19 mouse cellular contexts compared by ENCODE assay signal in genomic region chr12:108801613-108802012, GRCm38 (mm10). TPM values are rescaled to one million over a fixed set of nuclear protein-coding genes. Genes with fewer than 3 reads are reported as not detected.
DNase-seq lines count a peak whose midpoint lies in the region; ATAC-seq and TF ChIP-seq lines count a peak whose summit lies in the region.
"Had no signal": no experiment of that assay in that cellular context is flagged by ENCODE, and none has a peak within 500 bp of the region (broad histone marks: within the 10 kb centered on the region; RNA-seq: fewer than 3 reads in every experiment).

No protein-coding gene starts in this region.

- TF ChIP-seq EP300 in heart, adult 2 months (IDR thresholded peaks at IDR 0.05; ENCODE audit: insufficient read depth, low read depth, low read length) = no peak

- H3K9ac ChIP-seq in heart, embryonic 14.5 days (ENCODE audit: low read length) = no peak overlapping the region
- H3K9ac ChIP-seq in heart, adult 2 months (ENCODE audit: low read depth, low read length) = no peak overlapping the region
- no peak overlapping the region for H3K9ac ChIP-seq in hindbrain, embryonic 15.5 days
- no peak overlapping the region for H3K9ac ChIP-seq in hindbrain, embryonic 13.5 days
- H3K9ac ChIP-seq: forebrain, embryonic 13.5 days; forebrain, postnatal 0 days; hindbrain, embryonic 12.5 days; intestine, embryonic 15.5 days had no signal

- H3K4me2 ChIP-seq in heart, embryonic 14.5 days (ENCODE audit: low read length) = peak overlapping the region; percentile 12; the same call in 1 of the 2 replicates
- no peak overlapping the region for H3K4me2 ChIP-seq in hindbrain, embryonic 15.5 days
- H3K4me2 ChIP-seq in hindbrain, embryonic 13.5 days = no peak overlapping the region
- H3K4me2 ChIP-seq: forebrain, embryonic 13.5 days; hindbrain, embryonic 12.5 days; intestine, embryonic 15.5 days had no signal

- H3K4me1 ChIP-seq in heart, embryonic 14.5 days (ENCODE audit: control insufficient read depth in 2 of 2, insufficient read depth in 2 of 2, low read length in 2 of 2) = peaks cover 12 to 40% of the 10 kb centered on the region in 2 experiments
- peaks cover 21% of the 10 kb centered on the region for H3K4me1 ChIP-seq in heart, adult 2 months (ENCODE audit: control insufficient read depth, insufficient read depth, low read length)
- H3K4me1 ChIP-seq in hindbrain, embryonic 15.5 days (replicated peaks) = peaks cover 40% of the 10 kb centered on the region
- peaks cover 61% of the 10 kb centered on the region for H3K4me1 ChIP-seq in hindbrain, embryonic 13.5 days (replicated peaks)

- H3K4me3 ChIP-seq in heart, embryonic 14.5 days (ENCODE audit: control insufficient read depth in 1 of 2, insufficient read depth in 1 of 2, low read depth in 1 of 2, low read length in 2 of 2) = no peak overlapping the region
- no peak overlapping the region for H3K4me3 ChIP-seq in heart, adult 2 months
- H3K4me3 ChIP-seq in hindbrain, embryonic 15.5 days = no peak overlapping the region
- no peak overlapping the region for H3K4me3 ChIP-seq in hindbrain, embryonic 13.5 days
- H3K4me3 ChIP-seq: embryonic facial prominence, embryonic 10.5 days; forebrain, embryonic 13.5 days; hindbrain, embryonic 12.5 days; intestine, embryonic 15.5 days had no signal

- ATAC-seq in heart, embryonic 14.5 days (ENCODE audit: insufficient number of reproducible peaks, insufficient read depth, low FRiP score, low read depth) = no peak
- 0 out of 2 replicates have a peak, but pooled peaks have one; percentile 33 for ATAC-seq in hindbrain, embryonic 15.5 days (ENCODE audit: low FRiP score, low read depth)
- no peak for ATAC-seq in hindbrain, embryonic 13.5 days (ENCODE audit: low FRiP score)
- ATAC-seq: forebrain, embryonic 13.5 days; forebrain, postnatal 0 days; intestine, embryonic 15.5 days had no signal

- H3K36me3 ChIP-seq in heart, embryonic 14.5 days (ENCODE audit: control insufficient read depth, insufficient read depth, low read length) = peaks cover 3% of the 10 kb centered on the region
- H3K36me3 ChIP-seq in heart, adult 2 months (ENCODE audit: control insufficient read depth, insufficient read depth, low read length) = peaks cover 31% of the 10 kb centered on the region
- H3K36me3 ChIP-seq in hindbrain, embryonic 15.5 days = no peaks in the 10 kb centered on the region; the same call in 1 of the 2 replicates
- H3K36me3 ChIP-seq in hindbrain, embryonic 13.5 days = peaks cover 3% of the 10 kb centered on the region
- H3K36me3 ChIP-seq: hindbrain, embryonic 12.5 days; intestine, embryonic 15.5 days had no signal

- DNase-seq in heart, adult 2 months = no peak
- DNase-seq in lung, postnatal 10 days = peak; percentile 12
- DNase-seq in lung, postnatal 14 days = no peak
- no peak for DNase-seq in left cerebral cortex, postnatal 4 days
- DNase-seq: adrenal gland, adult 2 months; adrenal gland, postnatal 25 days; cerebellum, adult 2 months; cerebellum, postnatal 10 days; forebrain, postnatal 0 days; gastrocnemius, postnatal 25 days; heart, postnatal 14 days; kidney, adult 18-20 months had no signal

- intact Hi-C loops in heart, adult 2 months (cut with DNase I) = no loop called here
- intact Hi-C loops in left cerebral cortex, postnatal 4 days (cut with DNase I) = no loop called here

- no peaks in the 10 kb centered on the region for H3K9me3 ChIP-seq in heart, embryonic 14.5 days (ENCODE audit: control insufficient read depth, low read length)
- H3K9me3 ChIP-seq in hindbrain, embryonic 15.5 days = no peaks in the 10 kb centered on the region
- H3K9me3 ChIP-seq in hindbrain, embryonic 13.5 days = no peaks in the 10 kb centered on the region
- H3K9me3 ChIP-seq: embryonic facial prominence, embryonic 10.5 days; forebrain, embryonic 13.5 days; hindbrain, embryonic 12.5 days; intestine, embryonic 15.5 days had no signal

- peaks cover 16% of the 10 kb centered on the region for H3K79me2 ChIP-seq in heart, adult 2 months (replicated peaks; ENCODE audit: control insufficient read depth, insufficient read depth, low read length)

- no peak for TF ChIP-seq CTCF in heart, adult 2 months (IDR thresholded peaks at IDR 0.05)

- H3K27ac ChIP-seq in heart, embryonic 14.5 days (replicated peaks in 1 of 2; ENCODE audit: control insufficient read depth in 1 of 2, insufficient read depth in 1 of 2, low read depth in 2 of 2, low read length in 2 of 2) = peak overlapping the region in 1 of 2 experiments; percentile 19; a peak in 1 of 4 replicates
- no peak overlapping the region for H3K27ac ChIP-seq in heart, adult 2 months
- H3K27ac ChIP-seq in hindbrain, embryonic 15.5 days (replicated peaks) = no peak overlapping the region
- H3K27ac ChIP-seq in hindbrain, embryonic 13.5 days = no peak overlapping the region
- H3K27ac ChIP-seq: embryonic facial prominence, embryonic 10.5 days; forebrain, embryonic 13.5 days; hindbrain, embryonic 12.5 days; intestine, embryonic 15.5 days had no signal

- TF ChIP-seq POLR2A in heart, adult 2 months (IDR thresholded peaks at IDR 0.05; ENCODE audit: insufficient read depth, low read depth, low read length) = no peak

- WGBS in heart, embryonic 14.5 days = 46% methylated on average over 2 of the region's 2 CpGs
- WGBS in heart, adult 2 months = 41% methylated on average over 2 of the region's 2 CpGs
- WGBS in hindbrain, embryonic 15.5 days = 79% methylated on average over 2 of the region's 2 CpGs
- 78% methylated on average over 2 of the region's 2 CpGs for WGBS in hindbrain, embryonic 13.5 days

- no peaks in the 10 kb centered on the region for H3K27me3 ChIP-seq in heart, embryonic 14.5 days (ENCODE audit: control insufficient read depth, insufficient read depth, low read length)
- no peaks in the 10 kb centered on the region for H3K27me3 ChIP-seq in heart, adult 2 months (ENCODE audit: control insufficient read depth, insufficient read depth, low read length)
- no peaks in the 10 kb centered on the region for H3K27me3 ChIP-seq in hindbrain, embryonic 15.5 days
- H3K27me3 ChIP-seq in hindbrain, embryonic 13.5 days = no peaks in the 10 kb centered on the region
- H3K27me3 ChIP-seq: forebrain, embryonic 13.5 days; hindbrain, embryonic 12.5 days; intestine, embryonic 15.5 days had no signal

RNA-seq across cellular contexts. Expression of gene Yy1, which starts 8.8 kb away (rescaled TPM):
- 13.7 and 14.4 TPM in 2 replicates for polyA plus RNA-seq in heart, embryonic 14.5 days (2014; fragmentation: Nextera tagmentation; extraction: Ambion mirVana)
- 10 to 100 TPM; 34.4 to 38.8 TPM for total RNA-seq in heart, adult 2 months (2021)
- polyA plus RNA-seq in heart, adult 2 months (2012; rRNA removed) = 7.1 and 10.3 TPM in 2 replicates
- 13.4 and 15.1 TPM in 2 replicates for polyA plus RNA-seq in hindbrain, embryonic 15.5 days (2015; fragmentation: Nextera tagmentation; extraction: Ambion mirVana)
- 13.5 and 14.1 TPM in 2 replicates for polyA plus RNA-seq in hindbrain, embryonic 13.5 days (2015; fragmentation: Nextera tagmentation; extraction: Ambion mirVana)
- 10 to 100 TPM; 53.1 to 55.5 TPM for total RNA-seq in left cerebral cortex, postnatal 4 days (2021)

RNA-seq across cellular contexts. Expression of gene Slc25a29, which starts 34.1 kb away (rescaled TPM):
- 2.5 and 2.7 TPM in 2 replicates for polyA plus RNA-seq in heart, embryonic 14.5 days (2014; fragmentation: Nextera tagmentation; extraction: Ambion mirVana)
- total RNA-seq in heart, adult 2 months (2021) = 10 to 100 TPM in 1 of 2 experiments, 1 to 10 TPM in 1; 8.0 to 16.8 TPM
- polyA plus RNA-seq in heart, adult 2 months (2012; rRNA removed) = 14.2 and 17.3 TPM in 2 replicates
- 19.0 and 20.7 TPM in 2 replicates for polyA plus RNA-seq in hindbrain, embryonic 15.5 days (2015; fragmentation: Nextera tagmentation; extraction: Ambion mirVana)
- 17.8 and 19.2 TPM in 2 replicates for polyA plus RNA-seq in hindbrain, embryonic 13.5 days (2015; fragmentation: Nextera tagmentation; extraction: Ambion mirVana)
- total RNA-seq in left cerebral cortex, postnatal 4 days (2021) = 10 to 100 TPM; 15.8 to 17.5 TPM

RNA-seq across cellular contexts. Expression of gene Slc25a47, which starts 34.2 kb away (rescaled TPM):
- polyA plus RNA-seq in heart, embryonic 14.5 days (2014; fragmentation: Nextera tagmentation; extraction: Ambion mirVana) = 4.2 and 4.6 TPM in 2 replicates
- 1 to 10 TPM; 6.5 to 7.1 TPM for total RNA-seq in heart, adult 2 months (2021)
- polyA plus RNA-seq in heart, adult 2 months (2012; rRNA removed) = 10.5 and 15.0 TPM in 2 replicates
- 6.6 and 7.4 TPM in 2 replicates for polyA plus RNA-seq in hindbrain, embryonic 15.5 days (2015; fragmentation: Nextera tagmentation; extraction: Ambion mirVana)
- 9.8 and 10.8 TPM in 2 replicates for polyA plus RNA-seq in hindbrain, embryonic 13.5 days (2015; fragmentation: Nextera tagmentation; extraction: Ambion mirVana)
- 10 to 100 TPM; 12.4 to 13.3 TPM for total RNA-seq in left cerebral cortex, postnatal 4 days (2021)
